Mouse (Mus musculus): Measurements from ENCODE around the gene Rnf44. TPM values are rescaled to one million over a fixed set of nuclear protein-coding genes. Genes with fewer than 3 reads are reported as not detected.

Gene Rnf44
- 601 and 680 TPM in 2 replicates for polyA plus RNA-seq (2012; rRNA removed)

DNA sequence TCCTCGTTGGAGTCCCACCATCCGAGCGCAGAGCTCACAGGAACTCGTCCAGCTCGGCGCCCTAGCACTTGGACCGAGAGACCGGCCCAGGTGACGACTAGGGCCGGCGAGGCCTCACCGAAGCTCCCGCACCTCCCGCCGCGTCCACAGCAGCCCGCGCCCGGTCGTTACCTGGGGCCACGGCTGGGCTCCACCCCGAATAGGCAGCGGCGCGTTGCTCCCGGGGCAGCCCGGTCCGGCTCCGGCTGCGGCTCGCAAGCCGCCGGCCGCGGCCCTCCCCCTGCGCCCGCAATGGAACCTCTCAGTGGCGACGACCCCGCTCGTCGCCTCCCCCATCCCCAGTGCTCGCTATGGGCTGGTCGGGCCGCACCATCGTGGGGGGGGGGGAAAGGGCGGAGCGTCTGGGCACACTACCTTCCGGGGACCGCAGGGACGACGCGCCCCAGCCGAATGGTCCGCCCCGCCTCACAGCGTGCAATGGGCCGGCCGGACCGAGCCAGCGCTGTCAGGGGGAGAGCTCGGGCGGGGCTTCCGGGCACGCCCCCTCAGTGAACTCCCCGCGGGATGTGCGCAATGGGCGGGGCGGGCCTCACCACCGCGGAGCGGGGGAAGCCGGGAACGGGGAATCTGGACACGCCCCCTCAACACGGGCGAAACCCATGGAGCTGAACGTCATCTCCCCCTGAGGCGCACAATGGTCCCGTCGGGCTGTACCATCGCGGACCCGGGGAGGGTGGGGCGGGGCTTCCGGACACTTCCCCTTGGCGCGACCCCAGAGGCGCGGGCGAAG lies at the start of gene Rnf44:
Rnf44 (minus strand) TSS at position 350 of the 790 bp plus-strand sequence.
- peak; percentile 79 for TF ChIP-seq POLR2A (IDR thresholded peaks at IDR 0.05; ENCODE audit: control insufficient read depth, extremely low read depth, insufficient read depth, low read length, poor library complexity)
- peak; percentile 24 for TF ChIP-seq CTCF (IDR thresholded peaks at IDR 0.05; ENCODE audit: borderline replicate concordance, control insufficient read depth, extremely low read depth, insufficient read depth, low read length, poor library complexity)
- H3K27ac ChIP-seq (ENCODE audit: control insufficient read depth, insufficient read depth, low read length), result peak within 1 kb of the TSS; percentile 86
- DNase-seq, result peak; percentile 99
- H3K4me3 ChIP-seq (ENCODE audit: control insufficient read depth, insufficient read depth, low read length), result peak within 1 kb of the TSS; percentile 83
- WGBS, result under 1% methylated on average over 89 of the region's 92 CpGs
- H3K4me1 ChIP-seq (replicated peaks; ENCODE audit: control insufficient read depth, insufficient read depth, low read length), result peaks cover 19% of the 10 kb centered on the region
- no peaks in the 10 kb centered on the region for H3K36me3 ChIP-seq (ENCODE audit: control insufficient read depth, insufficient read depth, low read length)
- H3K27me3 ChIP-seq (ENCODE audit: control insufficient read depth, insufficient read depth, low read length), result no peaks in the 10 kb centered on the region

DNA sequence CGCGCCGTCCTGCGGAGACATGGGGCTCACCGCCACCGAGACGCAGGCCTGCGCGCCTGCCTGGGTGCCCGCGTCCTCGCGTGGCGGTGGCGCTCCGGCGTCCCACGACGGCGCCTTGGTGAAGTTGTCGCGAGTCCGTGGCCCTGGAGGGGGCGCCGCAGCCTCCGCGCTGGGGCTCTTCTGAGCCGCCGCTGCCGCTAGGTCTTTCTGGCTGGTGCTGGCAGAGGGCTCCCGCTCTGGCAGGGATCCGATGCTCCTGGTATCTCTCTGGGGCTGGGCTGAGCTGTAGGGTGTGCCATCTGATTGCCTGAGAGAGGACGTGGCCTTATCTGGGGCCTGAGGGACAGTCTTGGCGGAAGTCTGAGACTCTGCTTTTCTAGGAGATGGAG lies 44.5 kb upstream of the Rnf44 start:
- Histone ChIP-seq H3K4me3 (ENCODE audit: control insufficient read depth, insufficient read depth, low read length) (no peak overlapping the region), H3K27ac (ENCODE audit: control insufficient read depth, insufficient read depth, low read length) (no peak overlapping the region), H3K4me1 (replicated peaks; ENCODE audit: control insufficient read depth, insufficient read depth, low read length) (0 out of 2 replicates have a peak, but pooled peaks cover 5% of the 10 kb centered on the region), H3K36me3 (ENCODE audit: control insufficient read depth, insufficient read depth, low read length) (no peaks in the 10 kb centered on the region), H3K27me3 (ENCODE audit: control insufficient read depth, insufficient read depth, low read length) (peaks cover 7% of the 10 kb centered on the region; the same call in 1 of the 2 replicates)
- TF ChIP-seq POLR2A (IDR thresholded peaks at IDR 0.05; ENCODE audit: control insufficient read depth, extremely low read depth, insufficient read depth, low read length, poor library complexity), result no peak
- TF ChIP-seq CTCF (IDR thresholded peaks at IDR 0.05; ENCODE audit: borderline replicate concordance, control insufficient read depth, extremely low read depth, insufficient read depth, low read length, poor library complexity), result no peak
- DNase-seq, result no peak
- WGBS, result 14% methylated on average over 34 of the region's 34 CpGs

DNA sequence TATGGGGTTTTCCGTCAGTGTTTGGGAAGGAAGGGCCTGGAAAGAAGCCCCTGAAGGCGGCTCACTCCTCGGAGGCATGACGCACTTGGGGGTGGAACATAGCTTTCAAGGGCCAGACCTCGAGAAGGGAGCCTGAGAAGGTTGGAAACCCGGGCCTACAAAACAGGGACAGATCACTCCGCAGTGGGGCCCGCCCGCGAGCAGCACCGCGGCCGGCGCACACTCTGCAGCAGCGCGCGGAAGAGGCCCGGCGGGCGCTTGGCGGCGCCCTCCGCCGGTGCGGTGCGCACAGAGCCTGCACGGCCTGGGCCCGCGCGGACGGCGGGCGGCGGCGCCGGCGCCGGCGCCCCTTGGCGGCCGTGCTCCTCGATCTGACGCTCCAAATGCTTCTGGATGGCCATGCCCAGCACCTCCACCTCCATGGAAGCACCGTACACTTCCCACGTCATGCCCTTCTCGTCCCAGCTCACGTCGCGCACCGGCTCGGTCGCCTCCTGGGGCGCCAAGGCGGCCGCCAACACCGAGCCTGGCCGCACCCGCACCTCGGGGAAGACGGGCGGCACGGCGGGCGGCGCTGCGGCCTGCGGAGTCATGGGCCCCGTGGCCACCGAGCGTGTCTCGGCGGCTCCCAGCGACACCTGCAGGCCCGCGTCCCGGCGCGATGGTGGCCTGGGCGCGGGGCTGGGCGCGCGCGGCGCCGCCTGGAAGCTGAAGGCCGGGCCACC lies 43.9 kb upstream of the Rnf44 start:
- H3K4me1 ChIP-seq (replicated peaks; ENCODE audit: control insufficient read depth, insufficient read depth, low read length), result 0 out of 2 replicates have a peak, but pooled peaks cover 5% of the 10 kb centered on the region
- DNase-seq, result no peak
- 7% methylated on average over 87 of the region's 87 CpGs for WGBS
- no peak overlapping the region for H3K4me3 ChIP-seq (ENCODE audit: control insufficient read depth, insufficient read depth, low read length)
- no peak overlapping the region for H3K27ac ChIP-seq (ENCODE audit: control insufficient read depth, insufficient read depth, low read length)
- peaks cover 7% of the 10 kb centered on the region; the same call in 1 of the 2 replicates for H3K27me3 ChIP-seq (ENCODE audit: control insufficient read depth, insufficient read depth, low read length)
- TF ChIP-seq POLR2A (IDR thresholded peaks at IDR 0.05; ENCODE audit: control insufficient read depth, extremely low read depth, insufficient read depth, low read length, poor library complexity) (no peak), CTCF (IDR thresholded peaks at IDR 0.05; ENCODE audit: borderline replicate concordance, control insufficient read depth, extremely low read depth, insufficient read depth, low read length, poor library complexity) (no peak)
- H3K36me3 ChIP-seq (ENCODE audit: control insufficient read depth, insufficient read depth, low read length), result no peaks in the 10 kb centered on the region

DNA sequence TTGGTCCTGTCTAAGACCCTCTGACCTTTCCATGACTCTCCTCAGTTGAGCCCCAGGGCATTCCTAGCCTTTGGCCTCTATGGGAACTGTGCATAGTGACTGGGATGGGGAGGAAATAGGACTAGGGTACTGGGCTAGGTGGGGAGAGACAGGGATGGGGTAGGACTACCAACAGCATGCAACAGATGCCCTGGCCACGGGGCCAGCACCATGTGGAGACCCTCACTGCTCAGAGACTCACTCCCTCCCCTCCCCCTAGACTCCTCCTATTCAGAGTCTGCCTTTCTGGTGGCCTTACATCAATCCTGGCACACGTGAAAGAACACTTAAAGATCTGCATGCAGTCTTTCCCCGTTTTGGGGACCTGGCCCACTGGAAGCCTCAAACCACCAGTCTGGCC lies 43.2 kb upstream of the Rnf44 start:
- H3K27me3 ChIP-seq (ENCODE audit: control insufficient read depth, insufficient read depth, low read length), result peaks cover 7% of the 10 kb centered on the region; the same call in 1 of the 2 replicates

DNA sequence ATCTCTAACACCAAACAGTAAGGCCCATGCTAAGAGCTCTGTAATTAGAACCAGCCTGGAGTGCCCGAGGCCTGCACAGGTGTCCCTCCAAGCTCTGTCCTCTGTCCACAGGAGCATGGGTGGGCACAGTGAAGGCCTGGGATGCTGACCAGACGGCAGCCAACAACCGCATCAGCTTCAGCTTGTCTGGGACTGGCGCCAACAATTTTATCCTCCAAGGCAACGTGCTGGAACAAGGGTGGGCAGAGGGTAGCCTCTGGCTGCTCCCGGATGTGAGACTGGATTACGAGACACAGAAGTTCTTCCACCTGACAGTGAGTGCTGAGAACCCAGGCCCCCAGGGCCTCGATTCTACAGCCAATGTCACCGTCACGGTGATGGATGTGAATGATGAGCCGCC lies 32.4 kb upstream of the Rnf44 start:
- 81% methylated on average over 11 of the region's 11 CpGs for WGBS
- no peak overlapping the region for H3K4me3 ChIP-seq (ENCODE audit: control insufficient read depth, insufficient read depth, low read length)
- H3K36me3 ChIP-seq (ENCODE audit: control insufficient read depth, insufficient read depth, low read length), result no peaks in the 10 kb centered on the region
- TF ChIP-seq CTCF (IDR thresholded peaks at IDR 0.05; ENCODE audit: borderline replicate concordance, control insufficient read depth, extremely low read depth, insufficient read depth, low read length, poor library complexity), result no peak
- no peak for TF ChIP-seq POLR2A (IDR thresholded peaks at IDR 0.05; ENCODE audit: control insufficient read depth, extremely low read depth, insufficient read depth, low read length, poor library complexity)
- DNase-seq, result no peak
- H3K27ac ChIP-seq (ENCODE audit: control insufficient read depth, insufficient read depth, low read length), result no peak overlapping the region
- H3K4me1 ChIP-seq (replicated peaks; ENCODE audit: control insufficient read depth, insufficient read depth, low read length), result no peaks in the 10 kb centered on the region
- H3K27me3 ChIP-seq (ENCODE audit: control insufficient read depth, insufficient read depth, low read length), result no peaks in the 10 kb centered on the region

More for the DNA sequence above, 43.2 kb upstream of the Rnf44 start:
- no peak overlapping the region for H3K4me3 ChIP-seq (ENCODE audit: control insufficient read depth, insufficient read depth, low read length)
- TF ChIP-seq CTCF (IDR thresholded peaks at IDR 0.05; ENCODE audit: borderline replicate concordance, control insufficient read depth, extremely low read depth, insufficient read depth, low read length, poor library complexity) (no peak), POLR2A (IDR thresholded peaks at IDR 0.05; ENCODE audit: control insufficient read depth, extremely low read depth, insufficient read depth, low read length, poor library complexity) (no peak)
- no peak for DNase-seq
- no peak overlapping the region for H3K27ac ChIP-seq (ENCODE audit: control insufficient read depth, insufficient read depth, low read length)
- 26% methylated on average over 3 of the region's 3 CpGs for WGBS
- no peaks in the 10 kb centered on the region for H3K36me3 ChIP-seq (ENCODE audit: control insufficient read depth, insufficient read depth, low read length)
- H3K4me1 ChIP-seq (replicated peaks; ENCODE audit: control insufficient read depth, insufficient read depth, low read length), result 0 out of 2 replicates have a peak, but pooled peaks cover 5% of the 10 kb centered on the region

DNA sequence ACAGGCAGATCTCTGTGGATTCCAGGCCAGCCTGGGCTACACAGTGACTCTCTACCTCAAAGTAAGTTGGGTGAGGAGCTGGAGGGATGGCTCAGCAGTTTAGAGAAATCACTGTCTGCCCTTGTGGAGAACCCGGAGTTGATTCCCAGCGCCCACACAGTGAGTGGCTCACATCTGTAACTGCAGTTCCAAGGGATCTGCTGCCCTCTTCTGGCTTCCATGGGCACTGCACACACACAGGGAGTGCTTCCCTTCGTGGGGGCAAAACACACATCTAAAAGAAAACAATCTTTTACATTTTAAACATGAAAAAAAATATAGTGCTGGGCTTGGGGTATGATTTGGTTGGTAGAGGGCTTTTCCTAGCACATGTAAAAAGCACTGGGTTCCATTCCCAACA lies 29.4 kb upstream of the Rnf44 start:
- Histone ChIP-seq H3K36me3 (ENCODE audit: control insufficient read depth, insufficient read depth, low read length) (no peaks in the 10 kb centered on the region), H3K27me3 (ENCODE audit: control insufficient read depth, insufficient read depth, low read length) (no peaks in the 10 kb centered on the region), H3K4me1 (replicated peaks; ENCODE audit: control insufficient read depth, insufficient read depth, low read length) (no peaks in the 10 kb centered on the region), H3K4me3 (ENCODE audit: control insufficient read depth, insufficient read depth, low read length) (no peak overlapping the region), H3K27ac (ENCODE audit: control insufficient read depth, insufficient read depth, low read length) (no peak overlapping the region)
- TF ChIP-seq CTCF (IDR thresholded peaks at IDR 0.05; ENCODE audit: borderline replicate concordance, control insufficient read depth, extremely low read depth, insufficient read depth, low read length, poor library complexity) (no peak), POLR2A (IDR thresholded peaks at IDR 0.05; ENCODE audit: control insufficient read depth, extremely low read depth, insufficient read depth, low read length, poor library complexity) (no peak)
- 96% methylated on average over 3 of the region's 3 CpGs for WGBS
- no peak for DNase-seq
